Mouse (Mus musculus) midbrain, embryonic 12.5 days (tissue): Measurements from ENCODE around the gene Ddi2. TPM values are rescaled to one million over a fixed set of nuclear protein-coding genes. Genes with fewer than 3 reads are reported as not detected.

Source experiments
- ATAC-seq: fragments of 200-750 bp; cut with Nextera tagmentation; 2 replicates; pipeline ENCODE4 v1.8.0; 2017; ENCODE audit warnings: low read depth, moderate TSS enrichment, moderate library complexity; ENCODE audit not compliant: low FRiP score
- H3K27ac ChIP-seq: fragments of 300-500 bp; sonication (generic); replicated peaks from 2 replicates; pipeline ENCODE4 v1.5.1; 2016; ENCODE audit warnings: mild to moderate bottlenecking
- H3K27me3 ChIP-seq: fragments of 300-500 bp; sonication (generic); 2 replicates; pipeline ENCODE4 v1.6.1; 2016; ENCODE audit warnings: mild to moderate bottlenecking
- H3K36me3 ChIP-seq: fragments of 300-500 bp; sonication (generic); 2 replicates; pipeline ENCODE4 v1.6.1; 2016
- H3K4me1 ChIP-seq: fragments of 300-500 bp; sonication (generic); 2 replicates; pipeline ENCODE4 v1.6.1; 2016
- H3K4me2 ChIP-seq: fragments of 300-500 bp; sonication (generic); replicated peaks from 2 replicates; pipeline ENCODE4 v1.6.1; 2016; ENCODE audit warnings: mild to moderate bottlenecking, moderate library complexity
- H3K4me3 ChIP-seq: fragments of 300-500 bp; sonication (generic); 2 replicates; pipeline ENCODE4 v1.5.1; 2016; ENCODE audit warnings: mild to moderate bottlenecking
- H3K9ac ChIP-seq: fragments of 300-500 bp; sonication (generic); replicated peaks from 2 replicates; pipeline ENCODE4 v1.6.1; 2016; ENCODE audit warnings: mild to moderate bottlenecking, moderate library complexity
- H3K9me3 ChIP-seq: fragments of 300-500 bp; sonication (generic); 2 replicates; pipeline ENCODE4 v1.6.1; 2016; ENCODE audit warnings: mild to moderate bottlenecking
- WGBS: fragments of 180-500 bp; shearing (Covaris S2); methylation state at CpG from one replicate; pipeline ENCODE4 v1.1.7; 2016; 5-methylcytosine and 5-hydroxymethylcytosine counted together
- polyA plus RNA-seq: library from polyadenylated mRNA; unstranded; fragments of >200 nt; fragmentation: Nextera tagmentation; extraction: Ambion mirVana; gene quantifications from 2 replicates; pipeline ENCODE4 v1.2.1, GENCODE M21; 2016

Ddi2 gene
- polyA plus RNA-seq, 1 experiment from 2014 or later, result 28.4 TPM

- ATAC-seq, result no peak
Observed at GRCm38 (mm10) chr4:141685499-141685898, 37.7 kb downstream of the Ddi2 start, which contains the start of gene Rsc1a1. TSS of gene Rsc1a1 (minus strand) at chr4:141685599.

GRCm38 (mm10) chr4:141682706-141683230 is 40.5 kb downstream of the Ddi2 start:
- Histone ChIP-seq H3K27ac (no peak overlapping the region), H3K9ac (no peak overlapping the region), H3K4me1 (no peaks in the 10 kb centered on the region), H3K4me2 (no peak overlapping the region), H3K9me3 (no peaks in the 10 kb centered on the region), H3K27me3 (no peaks in the 10 kb centered on the region), H3K36me3 (peaks cover 39% of the 10 kb centered on the region), H3K4me3 (no peak overlapping the region)
- 63% methylated on average over 12 of the region's 12 CpGs for whole genome bisulfite sequencing
- no peak for ATAC-seq

More at GRCm38 (mm10) chr4:141685499-141685898, 37.7 kb downstream of the Ddi2 start, which contains the start of gene Rsc1a1:
- Histone ChIP-seq H3K27me3 (no peaks in the 10 kb centered on the region), H3K9me3 (no peaks in the 10 kb centered on the region), H3K4me2 (no peak within 1 kb of the TSS), H3K4me3 (no peak within 1 kb of the TSS), H3K4me1 (no peaks in the 10 kb centered on the region), H3K27ac (no peak within 1 kb of the TSS), H3K9ac (no peak within 1 kb of the TSS), H3K36me3 (peaks cover 56% of the 10 kb centered on the region)
- 98% methylated on average over 6 of the region's 6 CpGs for WGBS

GRCm38 (mm10) chr4:141681767-141682166 is 41.5 kb downstream of the Ddi2 start:
- Histone ChIP-seq H3K36me3 (peaks cover 35% of the 10 kb centered on the region), H3K4me3 (no peak overlapping the region), H3K9me3 (no peaks in the 10 kb centered on the region), H3K27me3 (no peaks in the 10 kb centered on the region), H3K4me2 (no peak overlapping the region), H3K9ac (no peak overlapping the region), H3K27ac (no peak overlapping the region), H3K4me1 (no peaks in the 10 kb centered on the region)
- ATAC-seq, result no peak
- 69% methylated on average over 7 of the region's 7 CpGs for WGBS

- Histone ChIP-seq H3K4me3 (no peak overlapping the region), H3K4me1 (no peaks in the 10 kb centered on the region), H3K27ac (no peak overlapping the region), H3K36me3 (peaks cover 26% of the 10 kb centered on the region), H3K4me2 (no peak overlapping the region), H3K9ac (no peak overlapping the region), H3K9me3 (no peaks in the 10 kb centered on the region), H3K27me3 (no peaks in the 10 kb centered on the region)
- 78% methylated on average over 12 of the region's 12 CpGs for WGBS
- no peak for ATAC-seq
Observed at GRCm38 (mm10) chr4:141680892-141681291, 42.3 kb downstream of the Ddi2 start.

GRCm38 (mm10) chr4:141679016-141679415 is 44.2 kb downstream of the Ddi2 start:
- no peak overlapping the region for H3K27ac ChIP-seq
- no peak for ATAC-seq
- WGBS, result 90% methylated on average over 2 of the region's 2 CpGs
- no peak overlapping the region for H3K4me2 ChIP-seq
- H3K4me1 ChIP-seq, result no peaks in the 10 kb centered on the region
- H3K9me3 ChIP-seq, result no peaks in the 10 kb centered on the region
- H3K36me3 ChIP-seq, result peaks cover 8% of the 10 kb centered on the region
- H3K27me3 ChIP-seq, result no peaks in the 10 kb centered on the region
- H3K4me3 ChIP-seq, result no peak overlapping the region
- no peak overlapping the region for H3K9ac ChIP-seq

GRCm38 (mm10) chr4:141676462-141676979 is 46.7 kb downstream of the Ddi2 start:
- no peak overlapping the region for H3K4me2 ChIP-seq
- no peaks in the 10 kb centered on the region for H3K9me3 ChIP-seq
- ATAC-seq, result no peak
- H3K27ac ChIP-seq, result no peak overlapping the region
- 81% methylated on average over 5 of the region's 5 CpGs for WGBS
- no peak overlapping the region for H3K9ac ChIP-seq
- no peak overlapping the region for H3K4me3 ChIP-seq
- no peaks in the 10 kb centered on the region for H3K27me3 ChIP-seq
- no peaks in the 10 kb centered on the region for H3K4me1 ChIP-seq
- no peaks in the 10 kb centered on the region for H3K36me3 ChIP-seq

- 75% methylated on average over 13 of the region's 13 CpGs for WGBS
- Histone ChIP-seq H3K4me2 (no peak overlapping the region), H3K27ac (no peak overlapping the region), H3K4me3 (no peak overlapping the region), H3K27me3 (no peaks in the 10 kb centered on the region), H3K9ac (no peak overlapping the region), H3K4me1 (no peaks in the 10 kb centered on the region), H3K9me3 (no peaks in the 10 kb centered on the region), H3K36me3 (no peaks in the 10 kb centered on the region)
- ATAC-seq, result no peak
Observed at GRCm38 (mm10) chr4:141672325-141672724, 50.9 kb downstream of the Ddi2 start.

GRCm38 (mm10) chr4:141671389-141671788 is 51.8 kb downstream of the Ddi2 start:
- no peaks in the 10 kb centered on the region for H3K4me1 ChIP-seq
- no peak for ATAC-seq
- no peak overlapping the region for H3K4me3 ChIP-seq
- H3K27me3 ChIP-seq, result no peaks in the 10 kb centered on the region
- H3K4me2 ChIP-seq, result no peak overlapping the region
- WGBS, result 85% methylated on average over 4 of the region's 4 CpGs
- no peaks in the 10 kb centered on the region for H3K36me3 ChIP-seq
- H3K9ac ChIP-seq, result no peak overlapping the region
- H3K9me3 ChIP-seq, result no peaks in the 10 kb centered on the region
- no peak overlapping the region for H3K27ac ChIP-seq

- Histone ChIP-seq H3K27ac (no peak overlapping the region), H3K27me3 (no peaks in the 10 kb centered on the region), H3K36me3 (no peaks in the 10 kb centered on the region), H3K4me3 (no peak overlapping the region), H3K4me1 (no peaks in the 10 kb centered on the region), H3K4me2 (no peak overlapping the region), H3K9ac (no peak overlapping the region), H3K9me3 (no peaks in the 10 kb centered on the region)
- no peak for ATAC-seq
- WGBS, result 89% methylated on average over 18 of the region's 18 CpGs
Observed at GRCm38 (mm10) chr4:141669898-141670712, 53.1 kb downstream of the Ddi2 start.

GRCm38 (mm10) chr4:141664799-141665198 is 58.4 kb downstream of the Ddi2 start, which contains the start of gene Plekhm2:
TSS of gene Plekhm2 (minus strand) at chr4:141664899.
- no peaks in the 10 kb centered on the region for H3K9me3 ChIP-seq
- H3K4me2 ChIP-seq, result peak within 1 kb of the TSS; percentile 89
- H3K4me1 ChIP-seq, result peaks cover 17% of the 10 kb centered on the region
- H3K4me3 ChIP-seq, result peak within 1 kb of the TSS; percentile 79
- peak within 1 kb of the TSS; percentile 86 for H3K9ac ChIP-seq
- no peaks in the 10 kb centered on the region for H3K27me3 ChIP-seq
- H3K36me3 ChIP-seq, result peaks cover 10% of the 10 kb centered on the region
- 0 out of 2 replicates have a peak, but pooled peaks have one; percentile 4 for ATAC-seq
- WGBS, result 74% methylated on average over 8 of the region's 8 CpGs
- peak within 1 kb of the TSS; percentile 64 for H3K27ac ChIP-seq

GRCm38 (mm10) chr4:141664011-141664745 is 59.0 kb downstream of the Ddi2 start:
- Histone ChIP-seq H3K27me3 (no peaks in the 10 kb centered on the region), H3K4me3 (peak overlapping the region; percentile 79), H3K4me2 (peak overlapping the region; percentile 89), H3K9ac (peak overlapping the region; percentile 86), H3K4me1 (peaks cover 17% of the 10 kb centered on the region), H3K9me3 (no peaks in the 10 kb centered on the region), H3K36me3 (peaks cover 11% of the 10 kb centered on the region), H3K27ac (peak overlapping the region; percentile 64)
- 1% methylated on average over 41 of the region's 60 CpGs for WGBS
- peak; percentile 87 for ATAC-seq
